16 mouse cellular contexts compared by ENCODE assay signal in the genomic region with DNA sequence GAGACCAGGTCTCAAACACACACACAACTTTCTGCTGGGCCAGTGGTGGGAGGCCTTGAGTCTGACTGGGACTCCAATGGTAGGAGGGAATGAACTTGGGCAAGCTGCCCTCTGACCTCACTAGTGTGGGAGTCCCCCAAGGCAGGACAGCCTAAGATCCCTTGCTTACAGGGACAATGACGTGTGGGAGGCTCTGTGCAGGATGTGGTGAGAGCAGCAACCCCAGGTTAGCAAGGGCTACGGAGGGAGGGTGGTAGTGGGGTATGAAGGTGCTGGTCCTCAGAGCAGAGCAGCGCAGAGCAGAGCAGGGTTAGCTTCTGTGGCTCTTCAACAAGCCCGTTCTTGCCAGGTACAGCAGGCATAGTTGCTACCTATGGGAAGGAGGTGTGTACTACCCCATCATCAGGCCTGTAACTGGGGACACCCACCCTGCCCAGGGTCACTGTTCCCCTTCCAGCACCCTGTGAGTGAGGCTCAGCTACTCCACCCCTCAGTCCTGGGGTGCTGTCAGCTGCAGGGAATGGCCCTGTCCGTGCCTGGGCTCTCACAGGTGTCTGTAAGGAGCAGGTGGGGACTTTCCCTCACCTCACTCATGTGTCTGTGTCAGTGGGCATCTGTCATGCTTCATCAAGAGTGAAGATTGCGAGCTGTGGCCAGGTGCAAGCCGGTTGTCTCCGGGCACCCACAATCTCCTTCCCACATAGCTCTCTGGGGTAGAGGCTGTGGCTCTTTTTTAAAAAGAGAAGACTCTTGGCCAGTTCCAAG. TPM values are rescaled to one million over a fixed set of nuclear protein-coding genes. Genes with fewer than 3 reads are reported as not detected.
DNase-seq lines count a peak whose midpoint lies in the region; ATAC-seq and TF ChIP-seq lines count a peak whose summit lies in the region.
"Had no signal": no experiment of that assay in that cellular context is flagged by ENCODE, and none has a peak within 500 bp of the region (broad histone marks: within the 10 kb centered on the region; RNA-seq: fewer than 3 reads in every experiment).

No protein-coding gene starts in this region.

- no peak for ATAC-seq in forebrain, embryonic 16.5 days
- no peak for ATAC-seq in forebrain, postnatal 0 days

- 0 out of 2 replicates have a peak, but pooled peaks cover 2% of the 10 kb centered on the region for H3K9me3 ChIP-seq in forebrain, embryonic 16.5 days (ENCODE audit: control insufficient read depth, low read length)
- H3K9me3 ChIP-seq in forebrain, postnatal 0 days (ENCODE audit: low read length) = no peaks in the 10 kb centered on the region
- H3K9me3 ChIP-seq: liver, embryonic 13.5 days had no signal

- no peak overlapping the region for H3K4me3 ChIP-seq in forebrain, embryonic 16.5 days (replicated peaks; ENCODE audit: low read length)
- H3K4me3 ChIP-seq in forebrain, postnatal 0 days (ENCODE audit: low read depth, low read length) = no peak overlapping the region
- H3K4me3 ChIP-seq in bone marrow macrophage, adult 2 months (ENCODE audit: insufficient read depth, low read length) = no peak overlapping the region
- H3K4me3 ChIP-seq: liver, embryonic 13.5 days had no signal

- H3K27ac ChIP-seq in forebrain, embryonic 16.5 days (ENCODE audit: low read length) = peak overlapping the region; percentile 70
- no peak overlapping the region for H3K27ac ChIP-seq in forebrain, postnatal 0 days (ENCODE audit: low read depth, low read length)
- H3K27ac ChIP-seq in bone marrow macrophage, adult 2 months (ENCODE audit: insufficient read depth, low read depth, low read length) = no peak overlapping the region
- H3K27ac ChIP-seq: kidney, postnatal 0 days; liver, embryonic 13.5 days had no signal

- H3K4me1 ChIP-seq in forebrain, embryonic 16.5 days (replicated peaks; ENCODE audit: control insufficient read depth, insufficient read depth, low read length) = peaks cover 43% of the 10 kb centered on the region
- peaks cover 37% of the 10 kb centered on the region for H3K4me1 ChIP-seq in forebrain, postnatal 0 days (ENCODE audit: insufficient read depth)
- peaks cover 55% of the 10 kb centered on the region for H3K4me1 ChIP-seq in bone marrow macrophage, adult 2 months (ENCODE audit: control insufficient read depth, insufficient read depth, low read length)

- WGBS in forebrain, embryonic 16.5 days = 82% methylated on average over 8 of the region's 8 CpGs
- WGBS in forebrain, postnatal 0 days = 85% methylated on average over 8 of the region's 8 CpGs

- TF ChIP-seq POLR2A in bone marrow macrophage, adult 2 months (IDR thresholded peaks at IDR 0.05; ENCODE audit: borderline replicate concordance, low read depth, low read length) = no peak

- H3K4me2 ChIP-seq in forebrain, embryonic 16.5 days (ENCODE audit: low read length) = no peak overlapping the region
- no peak overlapping the region for H3K4me2 ChIP-seq in forebrain, postnatal 0 days (ENCODE audit: low read depth)
- H3K4me2 ChIP-seq: heart, embryonic 11.5 days; liver, embryonic 13.5 days had no signal

- no peak overlapping the region for H3K9ac ChIP-seq in forebrain, embryonic 16.5 days (replicated peaks; ENCODE audit: low read depth, low read length)
- no peak overlapping the region for H3K9ac ChIP-seq in forebrain, postnatal 0 days
- H3K9ac ChIP-seq: liver, embryonic 13.5 days had no signal

- DNase-seq in forebrain, postnatal 0 days = no peak
- DNase-seq in 3T3-L1 (ENCODE audit: low read depth, low spot score) = peak; percentile 53
- peak; percentile 70 to 80 for DNase-seq in natural killer cell, adult 2 months (ENCODE audit: low spot score in 2 of 2)
- DNase-seq in adrenal gland, postnatal 25 days = no peak
- no peak for DNase-seq in layer of hippocampus, postnatal 25 days (ENCODE audit: extremely low spot score in 1 of 2, low spot score in 1 of 2)
- DNase-seq in kidney, postnatal 14 days = no peak
- DNase-seq: adrenal gland, adult 8-10 months; cerebellum, adult 11 months; layer of hippocampus, postnatal 36 days; liver, embryonic 13.5 days; lung, postnatal 36 days had no signal

- no peaks in the 10 kb centered on the region for H3K27me3 ChIP-seq in forebrain, embryonic 16.5 days (replicated peaks; ENCODE audit: control insufficient read depth, insufficient read depth, low read length)
- H3K27me3 ChIP-seq in forebrain, postnatal 0 days (ENCODE audit: insufficient read depth, low read length) = no peaks in the 10 kb centered on the region
- H3K27me3 ChIP-seq: Patski had no signal

- no peaks in the 10 kb centered on the region for H3K36me3 ChIP-seq in forebrain, embryonic 16.5 days (ENCODE audit: control insufficient read depth, insufficient read depth)
- H3K36me3 ChIP-seq in forebrain, postnatal 0 days (ENCODE audit: insufficient read depth) = no peaks in the 10 kb centered on the region; the same call in 1 of the 2 replicates
- H3K36me3 ChIP-seq: liver, embryonic 13.5 days had no signal

- no peak for TF ChIP-seq CTCF in forebrain, postnatal 0 days (IDR thresholded peaks at IDR 0.05; ENCODE audit: low read depth)
- 0 out of 2 replicates have a peak, but pooled peaks have one; percentile 9 for TF ChIP-seq CTCF in bone marrow macrophage, adult 2 months (IDR thresholded peaks at IDR 0.05; ENCODE audit: low read depth, low read length)

RNA-seq across cellular contexts. Expression of a gene that starts 8.6 kb away (rescaled TPM):
- polyA plus RNA-seq in forebrain, embryonic 16.5 days (2015; fragmentation: Nextera tagmentation; extraction: Ambion mirVana) = 36.5 and 38.7 TPM in 2 replicates
- 42.3 and 52.0 TPM in 2 replicates for total RNA-seq in forebrain, postnatal 0 days (2014; rRNA removed)
- 31.1 and 36.6 TPM in 2 replicates for polyA plus RNA-seq in forebrain, postnatal 0 days (2015; fragmentation: Nextera tagmentation; extraction: Ambion mirVana)
- polyA plus RNA-seq in bone marrow macrophage, adult 2 months (2012; ENCODE audit: insufficient read depth, insufficient read length, missing spikeins) = 38.5 and 41.8 TPM in 2 replicates
- total RNA-seq in adrenal gland, postnatal 25 days (2021) = 12.0 and 17.0 TPM in 2 replicates
- 100 to 1,000 TPM; 226 to 231 TPM for total RNA-seq in layer of hippocampus, postnatal 25 days (2021)

RNA-seq across cellular contexts. Expression of a gene that starts 20.8 kb away (rescaled TPM):
- polyA plus RNA-seq in forebrain, embryonic 16.5 days (2015; fragmentation: Nextera tagmentation; extraction: Ambion mirVana) = 83.4 and 96.5 TPM in 2 replicates
- 91.1 and 91.9 TPM in 2 replicates for total RNA-seq in forebrain, postnatal 0 days (2014; rRNA removed)
- polyA plus RNA-seq in forebrain, postnatal 0 days (2015; fragmentation: Nextera tagmentation; extraction: Ambion mirVana) = 102 and 105 TPM in 2 replicates
- polyA plus RNA-seq in bone marrow macrophage, adult 2 months (2012; ENCODE audit: insufficient read depth, insufficient read length, missing spikeins) = 34.0 and 34.8 TPM in 2 replicates
- 33.9 and 43.4 TPM in 2 replicates for total RNA-seq in adrenal gland, postnatal 25 days (2021)
- 10 to 100 TPM; 38.0 to 39.7 TPM for total RNA-seq in layer of hippocampus, postnatal 25 days (2021)

Comparison
In these comparisons a context has a peak if more than half of its experiments do, and no peak if none do; other contexts are left out.
1. DNase-seq: peak in 3T3-L1 (single experiment) and natural killer cell, adult 2 months (2 of 2); none in forebrain, postnatal 0 days (single experiment), adrenal gland, postnatal 25 days (single experiment), layer of hippocampus, postnatal 25 days (0 of 2) and kidney, postnatal 14 days (single experiment).